Mouse (Mus musculus): ENCODE measurements around the gene Hist1h2bb.
"Not testable (repeated sequence)": the region's sequence is repeated elsewhere in the genome, so short reads cannot be mapped to it uniquely, and the experiment has no call there.

The Hist1h2bb gene

DNA sequence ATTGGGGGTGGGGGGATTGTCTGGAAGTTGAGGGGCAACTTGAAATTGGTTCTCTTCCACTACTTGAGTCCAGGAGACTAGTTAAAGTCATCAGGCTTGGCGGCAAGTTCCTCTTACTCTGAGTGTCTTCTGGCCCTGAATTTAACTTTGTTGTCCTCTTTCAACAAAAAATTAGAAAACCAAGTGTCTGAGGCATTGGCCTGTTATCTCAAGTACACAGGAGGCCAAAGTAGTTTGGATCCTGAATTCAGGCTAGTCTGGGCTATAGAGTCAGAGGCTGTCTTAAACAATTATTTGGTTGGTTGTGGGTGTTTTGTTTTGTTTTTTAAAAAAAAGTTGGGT is 18.6 kb downstream of the Hist1h2bb start:
- DNase-seq (ENCODE audit: low read depth): no peak

- no peak for DNase-seq (ENCODE audit: low read depth)
Measured at GRCm38 (mm10) chr13:23766772-23767171, 20.2 kb downstream of the Hist1h2bb start.

GRCm38 (mm10) chr13:23768834-23769397 is 22.4 kb downstream of the Hist1h2bb start:
- no peak for DNase-seq (ENCODE audit: low read depth)

GRCm38 (mm10) chr13:23769613-23770012 is 23.1 kb downstream of the Hist1h2bb start, which contains the start of gene Trim38:
Gene Trim38, plus strand, starts transcription at chr13:23769913.
- DNase-seq (ENCODE audit: low read depth): not testable (repeated sequence)

DNA sequence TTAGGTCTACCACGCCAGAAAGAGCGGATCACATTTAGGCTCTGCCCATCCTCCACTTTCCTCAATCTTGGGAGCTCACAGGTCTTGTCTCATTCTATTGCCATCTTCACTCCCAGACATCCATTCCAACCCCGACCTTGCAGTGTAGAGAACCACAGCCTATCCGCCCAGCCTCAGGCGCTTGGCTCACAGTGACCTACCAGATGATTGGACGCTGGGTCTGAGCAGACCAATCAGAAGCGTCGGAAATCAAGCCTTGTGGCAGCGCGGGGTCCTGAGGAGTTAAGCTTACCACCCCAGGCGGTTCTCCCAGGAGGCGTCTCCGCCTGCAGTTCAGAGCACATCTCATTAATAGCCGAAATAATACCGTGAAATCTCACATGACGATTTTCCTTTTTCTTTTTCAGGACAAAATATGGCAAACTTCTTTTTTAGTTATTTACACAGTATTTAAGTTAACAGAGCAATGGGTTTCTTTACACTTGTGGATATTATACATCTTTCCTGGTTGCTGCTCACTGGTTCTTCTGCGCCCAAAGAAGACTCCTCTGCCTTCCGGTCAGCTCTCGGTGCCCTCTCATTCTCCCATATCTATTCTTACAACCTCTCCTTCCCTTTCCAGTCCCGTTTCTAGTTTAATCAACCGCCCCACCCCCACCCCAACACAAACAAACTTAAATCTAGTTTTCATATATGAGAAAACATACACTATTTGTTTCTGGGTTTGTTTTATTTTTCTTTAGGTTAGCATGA is 26.2 kb downstream of the Hist1h2bb start:
- no peak for DNase-seq (ENCODE audit: low read depth)

GRCm38 (mm10) chr13:23778339-23778738 is 31.8 kb downstream of the Hist1h2bb start:
- no peak for DNase-seq (ENCODE audit: low read depth)

GRCm38 (mm10) chr13:23779025-23779424 is 32.5 kb downstream of the Hist1h2bb start:
- no peak for DNase-seq (ENCODE audit: low read depth)

GRCm38 (mm10) chr13:23792520-23792919 is 46.0 kb downstream of the Hist1h2bb start:
- DNase-seq (ENCODE audit: low read depth): peak; percentile 20

All from fibroblast of lung, adult 2 months (primary cell).